Mouse (Mus musculus) ES-E14 (cell line): ENCODE results near the gene Myg1. TPM values are rescaled to one million over a fixed set of nuclear protein-coding genes. Genes with fewer than 3 reads are reported as not detected.

Experiments used
- DNase-seq: peaks from one replicate; pipeline ENCODE4 v3.0.0-alpha.2; 2013; ENCODE audit warnings: low read depth, low spot score
- H3K27ac ChIP-seq: 2 replicates; pipeline ENCODE4 v1.5.1; 2012; ENCODE audit warnings: low read depth, mild to moderate bottlenecking, low read length, moderate library complexity, mixed read lengths; ENCODE audit not compliant: poor library complexity, insufficient read depth, severe bottlenecking
- H3K36me3 ChIP-seq: 2 replicates; pipeline ENCODE4 v1.6.1; 2012; ENCODE audit warnings: mild to moderate bottlenecking, low read length, moderate library complexity, mixed read lengths; ENCODE audit not compliant: control insufficient read depth, poor library complexity, insufficient read depth, severe bottlenecking
- H3K4me1 ChIP-seq, 2 experiments: fragments of 150-350 bp in 1 of 2; sonication (generic) in 1 of 2; 2 replicates each; pipeline ENCODE4 v1.6.1; 2012; ENCODE audit warnings: low read length in 2 of 2, mild to moderate bottlenecking in 1 of 2, mixed read lengths in 1 of 2; ENCODE audit not compliant: control insufficient read depth in 2 of 2, insufficient read depth in 2 of 2, poor library complexity in 1 of 2
- H3K4me3 ChIP-seq, 2 experiments: fragments of 150-350 bp in 1 of 2; sonication (generic) in 1 of 2; 2 replicates each; pipeline ENCODE4 v1.5.1; 2012; ENCODE audit warnings: low read length in 2 of 2, low read depth in 1 of 2, mild to moderate bottlenecking in 1 of 2, mixed read lengths in 1 of 2; ENCODE audit not compliant: insufficient read depth in 1 of 2, poor library complexity in 1 of 2, severe bottlenecking in 1 of 2
- H3K9ac ChIP-seq: 2 replicates; pipeline ENCODE4 v1.6.1; 2012; ENCODE audit warnings: low read depth, mild to moderate bottlenecking, low read length, mixed read lengths; ENCODE audit not compliant: poor library complexity, insufficient read depth, severe bottlenecking
- H3K9me3 ChIP-seq: fragments of 150-350 bp; sonication (generic); 2 replicates; pipeline ENCODE4 v1.6.1; 2012; ENCODE audit warnings: low read depth, mild to moderate bottlenecking, low read length; ENCODE audit not compliant: control insufficient read depth, insufficient read depth
- CHD2 ChIP-seq: IDR thresholded peaks from 2 replicates; pipeline ENCODE4 v1.6.1; 2014; ENCODE audit warnings: mild to moderate bottlenecking, low read depth, low read length, inconsistent platforms
- HCFC1 ChIP-seq: IDR thresholded peaks from 2 replicates; pipeline ENCODE4 v1.6.1; 2012; ENCODE audit warnings: low read length, inconsistent platforms, borderline replicate concordance; ENCODE audit not compliant: insufficient read depth
- MAFK ChIP-seq: IDR thresholded peaks from 2 replicates; pipeline ENCODE4 v1.6.1; 2014; ENCODE audit warnings: mild to moderate bottlenecking, low read depth, low read length, inconsistent platforms; ENCODE audit not compliant: insufficient read depth
- ZC3H11A ChIP-seq: IDR thresholded peaks from 2 replicates; pipeline ENCODE4 v1.6.1; 2012; ENCODE audit warnings: low read depth, mild to moderate bottlenecking, inconsistent platforms, low read length, borderline replicate concordance
- ZNF384 ChIP-seq: IDR thresholded peaks from 2 replicates; pipeline ENCODE4 v1.6.1; 2012; ENCODE audit warnings: low read depth, low read length, inconsistent platforms
- in situ Hi-C, 2 experiments: fragments of 600-800 bp; cut with MboI; formaldehyde crosslinking; loops; one replicate each; pipeline ENCODE4 v1.15.1; 2025; ENCODE audit warnings: low sequenced_read_pairs in 2 of 2, inconsistent platforms in 1 of 2; ENCODE audit not compliant: unreplicated experiment in 2 of 2
- total RNA-seq: library from RNA; depleted of rRNA; stranded (reverse); fragments of 300-350 nt; gene quantifications from 2 replicates; pipeline ENCODE4 v1.2.3, GENCODE M21; 2012

The Myg1 gene
- total RNA-seq, 1 experiment: 109 TPM

DNA sequence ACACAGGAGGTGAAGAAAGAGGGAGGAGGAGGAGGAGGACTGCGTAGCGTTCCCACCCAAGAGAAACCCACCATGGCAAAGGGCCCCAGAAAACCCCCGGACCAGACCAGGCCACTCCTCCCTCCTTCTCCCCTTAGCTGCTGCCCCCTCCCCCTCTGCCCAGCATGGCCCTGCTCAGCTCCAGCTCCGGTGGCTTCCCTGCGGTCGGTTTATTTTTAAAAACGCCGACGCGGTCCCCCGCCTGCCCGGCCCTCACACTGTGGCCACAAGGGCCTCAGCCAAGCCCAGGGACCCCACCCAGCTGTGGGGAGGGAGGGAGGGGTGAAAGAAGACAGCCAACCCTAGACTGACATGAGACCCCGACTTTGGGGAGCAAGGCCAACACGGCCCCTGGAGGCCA, 31.1 kb downstream of the Myg1 start:
- Histone ChIP-seq H3K4me1 (peaks cover 1 to 13% of the 10 kb centered on the region in 2 experiments; a peak in 1 of 4 replicates), H3K9ac (no peak overlapping the region), H3K9me3 (no peaks in the 10 kb centered on the region), H3K4me3 (no peak overlapping the region), H3K36me3 (no peaks in the 10 kb centered on the region), H3K27ac (no peak overlapping the region)
- no peak for TF ChIP-seq MAFK
- TF ChIP-seq HCFC1: no peak
- no peak for TF ChIP-seq ZC3H11A
- no peak for TF ChIP-seq CHD2
- no peak for TF ChIP-seq ZNF384
- DNase-seq: no peak
- in situ Hi-C loops: no loop called here

DNA sequence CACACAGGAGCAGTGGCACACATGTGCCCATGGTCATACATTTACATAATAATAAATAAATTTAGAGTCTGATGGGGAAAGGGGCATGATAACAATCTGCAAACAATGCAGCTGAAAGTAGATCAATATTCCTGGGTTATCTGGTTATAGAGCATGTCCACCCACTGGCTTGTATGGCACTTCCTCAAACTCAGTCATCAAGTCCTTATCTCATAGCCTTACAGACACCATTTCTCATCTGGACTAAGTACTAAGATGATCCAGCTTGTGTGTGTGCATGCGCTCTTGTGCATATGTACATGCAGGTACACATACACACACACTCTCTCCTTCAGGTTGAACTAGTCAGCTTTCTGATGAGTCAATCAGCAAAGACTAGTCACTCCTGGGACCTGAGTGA, 33.2 kb downstream of the Myg1 start:
- no peak for DNase-seq

DNA sequence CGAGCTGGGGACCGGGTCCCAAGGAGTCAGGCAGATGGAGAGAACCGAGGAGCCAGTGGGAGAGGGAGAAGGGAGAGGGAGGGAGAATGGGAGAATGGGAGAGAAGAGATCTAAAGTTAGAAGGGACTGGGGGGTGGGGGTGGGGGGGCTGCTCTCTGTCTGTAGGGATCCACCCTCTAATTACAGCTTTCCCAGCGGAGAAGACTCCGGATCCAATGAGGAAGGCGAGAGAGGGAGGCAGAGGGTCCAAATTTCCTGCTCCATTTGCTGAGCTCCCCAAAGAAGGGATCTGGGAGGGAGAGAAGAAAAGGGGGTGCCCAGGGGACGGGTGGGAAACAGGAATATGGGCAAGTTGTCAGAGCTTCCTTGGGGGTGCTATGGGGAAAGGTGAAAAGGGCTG, 34.7 kb downstream of the Myg1 start:
- no peak overlapping the region for H3K4me3 ChIP-seq
- no peaks in the 10 kb centered on the region for H3K36me3 ChIP-seq
- DNase-seq: no peak
- in situ Hi-C loops: no loop called here
- no peak overlapping the region for H3K27ac ChIP-seq
- H3K4me1 ChIP-seq: peaks cover 4 to 16% of the 10 kb centered on the region in 2 experiments; a peak in 3 of 4 replicates
- H3K9ac ChIP-seq: no peak overlapping the region
- H3K9me3 ChIP-seq: no peaks in the 10 kb centered on the region
- TF ChIP-seq MAFK (no peak), ZC3H11A (no peak), ZNF384 (no peak)

More for the DNA sequence above, 33.2 kb downstream of the Myg1 start:
- Histone ChIP-seq H3K4me3 (no peak overlapping the region), H3K9me3 (no peaks in the 10 kb centered on the region), H3K9ac (no peak overlapping the region), H3K4me1 (peaks cover 0 to 6% of the 10 kb centered on the region in 2 experiments; a peak in 1 of 4 replicates), H3K36me3 (no peaks in the 10 kb centered on the region), H3K27ac (no peak overlapping the region)
- TF ChIP-seq CHD2: no peak
- no peak for TF ChIP-seq HCFC1
- TF ChIP-seq MAFK: no peak
- no peak for TF ChIP-seq ZC3H11A
- no peak for TF ChIP-seq ZNF384
- in situ Hi-C loops: no loop called here

DNA sequence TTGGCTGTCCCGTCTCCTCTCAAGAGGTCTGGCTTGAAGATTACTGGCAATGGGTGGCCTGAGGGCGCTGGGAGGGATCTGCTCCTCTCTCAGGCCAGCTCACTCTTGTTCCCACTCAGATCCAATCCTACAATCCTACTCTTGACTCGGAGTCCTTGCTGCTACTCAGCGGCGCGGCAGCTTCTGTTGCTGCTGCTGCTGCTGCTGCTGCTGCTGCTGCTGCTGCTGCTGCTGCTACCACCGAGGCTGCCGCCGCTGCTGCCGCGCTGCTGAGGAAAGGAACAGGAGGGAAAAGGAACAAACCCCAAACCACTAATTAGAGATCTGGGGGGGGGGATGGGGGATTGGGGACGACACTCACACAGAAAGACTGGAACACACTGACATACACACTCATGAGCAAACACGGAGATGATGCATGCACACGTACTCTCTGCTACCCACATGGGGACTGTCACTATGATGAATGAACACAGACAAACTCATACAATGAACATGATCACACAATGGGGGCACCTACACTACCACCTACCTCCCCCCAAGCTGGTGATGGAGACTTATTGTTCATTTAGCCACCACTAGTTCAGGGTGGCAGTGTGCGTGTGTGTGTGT, 35.3 kb downstream of the Myg1 start, which contains the start of gene Sp7:
Gene Sp7, minus strand, starts transcription at position 450 of the 612 bp plus-strand sequence.
- 0 out of 2 replicates have a peak within 1 kb of the TSS, but pooled peaks have one; percentile 37 for H3K9ac ChIP-seq
- no peak for DNase-seq
- no peaks in the 10 kb centered on the region for H3K36me3 ChIP-seq
- H3K9me3 ChIP-seq: no peaks in the 10 kb centered on the region
- TF ChIP-seq ZNF384 (no peak), CHD2 (no peak), MAFK (no peak), ZC3H11A (no peak), HCFC1 (no peak)
- peaks cover 4 to 18% of the 10 kb centered on the region in 2 experiments; a peak in 3 of 4 replicates for H3K4me1 ChIP-seq
- in situ Hi-C loops: no loop called here
- peak within 1 kb of the TSS in 1 of 2 experiments; percentile 23; a peak in 1 of 4 replicates for H3K4me3 ChIP-seq
- no peak within 1 kb of the TSS for H3K27ac ChIP-seq

DNA sequence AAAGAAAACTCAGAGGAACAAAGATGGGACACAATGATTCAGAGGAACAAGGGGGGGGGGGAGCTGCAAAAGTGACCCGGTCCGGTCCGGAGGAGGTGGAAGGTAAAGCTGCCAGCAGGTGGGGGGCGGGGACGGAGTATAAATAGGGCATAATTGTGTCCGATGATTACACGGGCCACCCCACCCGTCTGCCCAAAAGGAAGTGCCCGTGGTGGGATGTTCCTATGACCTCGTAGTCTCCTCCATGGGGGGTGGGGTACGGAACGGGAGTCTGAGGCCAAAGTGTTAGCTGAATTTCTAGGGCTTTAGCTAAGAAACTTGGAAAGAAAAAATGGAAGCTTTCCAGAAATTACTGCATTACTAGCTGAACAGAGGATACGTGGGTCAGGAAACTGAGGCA, 38.5 kb downstream of the Myg1 start:
- H3K4me3 ChIP-seq: no peak overlapping the region
- no peak for TF ChIP-seq MAFK
- no peak for TF ChIP-seq HCFC1
- TF ChIP-seq ZNF384: no peak
- TF ChIP-seq CHD2: no peak
- TF ChIP-seq ZC3H11A: no peak
- H3K9me3 ChIP-seq: no peaks in the 10 kb centered on the region
- in situ Hi-C loops: no loop called here
- H3K27ac ChIP-seq: no peak overlapping the region
- no peaks in the 10 kb centered on the region for H3K36me3 ChIP-seq
- DNase-seq: no peak
- H3K4me1 ChIP-seq: peaks cover 4 to 18% of the 10 kb centered on the region in 2 experiments; a peak in 3 of 4 replicates
- no peak overlapping the region for H3K9ac ChIP-seq
